Mouse (Mus musculus) liver, adult 2 months (tissue): ENCODE measurements around the gene Vegfb.

ENCODE experiments used
- CTCF ChIP-seq: fragments of 200-500 bp; IDR thresholded peaks from 2 replicates; pipeline ENCODE4 v1.5.1; 2011; ENCODE audit warnings: low read depth, low read length, control low read depth
- POLR2A ChIP-seq: fragments of 200-500 bp; IDR thresholded peaks from 2 replicates; pipeline ENCODE4 v1.6.1; 2011; ENCODE audit warnings: low read length, control low read depth; ENCODE audit not compliant: insufficient read depth; ENCODE audit errors: extremely low read depth

- TF ChIP-seq POLR2A (0 out of 2 replicates have a peak, but pooled peaks have one; percentile 22), CTCF (no peak)
Observed at GRCm38 (mm10) chr19:6987061-6987903, at the start of gene Vegfb.
